Mouse (Mus musculus) MEL (cell line): ENCODE results near the gene Hnrnpl. TPM values are rescaled to one million over a fixed set of nuclear protein-coding genes. Genes with fewer than 3 reads are reported as not detected.
A peak's percentile ranks its signal among the peaks of the same experiment; 100 is the strongest.

Experiments used
- DNase-seq: peaks from one replicate; pipeline ENCODE4 v3.0.0; 2011; ENCODE audit warnings: low read depth, low spot score
- H3K27ac ChIP-seq: 2 replicates; pipeline ENCODE4 v1.5.1; 2012; ENCODE audit warnings: low read depth, mild to moderate bottlenecking, control low read depth, low read length, moderate library complexity; ENCODE audit not compliant: control insufficient read depth
- H3K27me3 ChIP-seq, 2 experiments: fragments of 150-350 bp in 1 of 2; sonication (generic) in 1 of 2; 2 replicates each; pipeline ENCODE4 v1.6.1; 2012; ENCODE audit warnings: low read length in 2 of 2, mild to moderate bottlenecking in 2 of 2, improper control_type of control experiment in 1 of 2, moderate library complexity in 1 of 2; ENCODE audit not compliant: insufficient read depth in 2 of 2, control insufficient read depth in 1 of 2
- H3K36me3 ChIP-seq, 2 experiments: 2 replicates each; pipeline ENCODE4 v1.6.1; 2012 to 2014; ENCODE audit warnings: low read length in 2 of 2, improper control_type of control experiment in 1 of 2, inconsistent platforms in 1 of 2, mild to moderate bottlenecking in 1 of 2; ENCODE audit not compliant: insufficient read depth in 2 of 2, control insufficient read depth in 1 of 2
- H3K4me1 ChIP-seq, 2 experiments: fragments of 150-350 bp in 1 of 2; sonication (generic) in 1 of 2; 2 replicates each; pipeline ENCODE4 v1.6.1; 2012; ENCODE audit warnings: low read length in 2 of 2, improper control_type of control experiment in 1 of 2, mild to moderate bottlenecking in 1 of 2; ENCODE audit not compliant: insufficient read depth in 2 of 2, control insufficient read depth in 1 of 2
- H3K4me3 ChIP-seq, 2 experiments: fragments of 150-350 bp in 1 of 2; sonication (generic) in 1 of 2; 2 replicates each; pipeline ENCODE4 v1.5.1; 2012; ENCODE audit warnings: low read depth in 2 of 2, low read length in 2 of 2, mild to moderate bottlenecking in 2 of 2, moderate library complexity in 2 of 2, control low read depth in 1 of 2, improper control_type of control experiment in 1 of 2; ENCODE audit not compliant: control insufficient read depth in 1 of 2, insufficient read depth in 1 of 2
- H3K79me2 ChIP-seq: 2 replicates; pipeline ENCODE4 v1.6.1; 2012; ENCODE audit warnings: mild to moderate bottlenecking, low read length, moderate library complexity; ENCODE audit not compliant: control insufficient read depth, poor library complexity, insufficient read depth
- H3K9ac ChIP-seq: 2 replicates; pipeline ENCODE4 v1.6.1; 2012; ENCODE audit warnings: low read depth, mild to moderate bottlenecking, control low read depth, low read length, moderate library complexity; ENCODE audit not compliant: control insufficient read depth, poor library complexity, severe bottlenecking
- H3K9me3 ChIP-seq: fragments of 150-350 bp; sonication (generic); replicated peaks from 2 replicates; pipeline ENCODE4 v1.6.1; 2012; ENCODE audit warnings: mild to moderate bottlenecking, low read length, improper control_type of control experiment, moderate library complexity; ENCODE audit not compliant: insufficient read depth
- BHLHE40 ChIP-seq: IDR thresholded peaks from 2 replicates; pipeline ENCODE4 v1.6.1; 2012; ENCODE audit warnings: low read depth, mild to moderate bottlenecking, inconsistent platforms, low read length, improper control_type of control experiment, borderline replicate concordance
- CHD2 ChIP-seq: IDR thresholded peaks from 2 replicates; pipeline ENCODE4 v1.6.1; 2011; ENCODE audit warnings: low read length, improper control_type of control experiment
- ELF1 ChIP-seq: IDR thresholded peaks from 2 replicates; pipeline ENCODE4 v1.6.1; 2014; ENCODE audit warnings: low read depth, mild to moderate bottlenecking, inconsistent platforms, low read length, improper control_type of control experiment, moderate library complexity
- EP300 ChIP-seq, 2 experiments: IDR thresholded peaks; 2 replicates each; pipeline ENCODE4 v1.6.1; 2011; ENCODE audit warnings: improper control_type of control experiment in 2 of 2, low read length in 2 of 2, low read depth in 1 of 2, mild to moderate bottlenecking in 1 of 2
- GABPA ChIP-seq: IDR thresholded peaks from 2 replicates; pipeline ENCODE4 v1.6.1; 2012; ENCODE audit warnings: low read depth, mild to moderate bottlenecking, inconsistent platforms, low read length, improper control_type of control experiment, moderate library complexity
- GATA1 ChIP-seq: IDR thresholded peaks from 2 replicates; pipeline ENCODE4 v1.6.1; 2011; ENCODE audit warnings: low read depth, low read length, improper control_type of control experiment
- HCFC1 ChIP-seq: IDR thresholded peaks from 2 replicates; pipeline ENCODE4 v1.6.1; 2012; ENCODE audit warnings: low read depth, mild to moderate bottlenecking, inconsistent platforms, low read length, improper control_type of control experiment, moderate library complexity
- JUND ChIP-seq: IDR thresholded peaks from 2 replicates; pipeline ENCODE4 v1.6.1; 2011; ENCODE audit warnings: low read depth, mild to moderate bottlenecking, improper control_type of control experiment, low read length
- KAT2A ChIP-seq: conservative IDR thresholded peaks from 2 replicates; pipeline ENCODE4 v1.6.1; 2012; ENCODE audit warnings: low read depth, low read length, improper control_type of control experiment, inconsistent platforms
- MAFK ChIP-seq: IDR thresholded peaks from 2 replicates; pipeline ENCODE4 v1.6.1; 2011; ENCODE audit warnings: low read depth, mild to moderate bottlenecking, low read length, improper control_type of control experiment, borderline replicate concordance
- MEF2A ChIP-seq: IDR thresholded peaks from 2 replicates; pipeline ENCODE4 v1.6.1; 2014; ENCODE audit warnings: low read depth, mild to moderate bottlenecking, inconsistent platforms, low read length, improper control_type of control experiment; ENCODE audit not compliant: poor library complexity, insufficient replicate concordance, severe bottlenecking; ENCODE audit errors: extremely low read depth
- MXI1 ChIP-seq: IDR thresholded peaks from 2 replicates; pipeline ENCODE4 v1.6.1; 2011; ENCODE audit warnings: mild to moderate bottlenecking, low read depth, low read length, improper control_type of control experiment
- MYB ChIP-seq: IDR thresholded peaks from 2 replicates; pipeline ENCODE4 v1.6.1; 2011; ENCODE audit warnings: mild to moderate bottlenecking, low read depth, low read length, improper control_type of control experiment
- MYC ChIP-seq: IDR thresholded peaks from 2 replicates; pipeline ENCODE4 v1.6.1; 2011; ENCODE audit warnings: low read depth, mild to moderate bottlenecking, low read length, improper control_type of control experiment, moderate library complexity
- NELFE ChIP-seq: IDR thresholded peaks from 2 replicates; pipeline ENCODE4 v1.6.1; 2011; ENCODE audit warnings: low read depth, low read length, improper control_type of control experiment
- POLR2A ChIP-seq, 2 experiments: IDR thresholded peaks; 2 replicates each; pipeline ENCODE4 v1.6.1; 2011 to 2012; ENCODE audit warnings: low read length in 2 of 2, mild to moderate bottlenecking in 2 of 2, control low read depth in 1 of 2, improper control_type of control experiment in 1 of 2, low read depth in 1 of 2, moderate library complexity in 1 of 2; ENCODE audit not compliant: control insufficient read depth in 1 of 2, insufficient read depth in 1 of 2, poor library complexity in 1 of 2
- POLR2AphosphoS2 ChIP-seq: IDR thresholded peaks from 2 replicates; pipeline ENCODE4 v1.6.1; 2011; ENCODE audit warnings: low read length, improper control_type of control experiment
- POLR2AphosphoS5 ChIP-seq: IDR thresholded peaks from 2 replicates; pipeline ENCODE4 v1.6.1; 2012; ENCODE audit warnings: low read depth, borderline replicate concordance, mild to moderate bottlenecking, inconsistent platforms, low read length, moderate library complexity, mixed read lengths
- RAD21 ChIP-seq: IDR thresholded peaks from 2 replicates; pipeline ENCODE4 v1.6.1; 2011; ENCODE audit warnings: mild to moderate bottlenecking, low read depth, low read length, improper control_type of control experiment
- RCOR1 ChIP-seq: IDR thresholded peaks from 2 replicates; pipeline ENCODE4 v1.6.1; 2012; ENCODE audit warnings: low read depth, mild to moderate bottlenecking, inconsistent platforms, low read length, improper control_type of control experiment
- SIN3A ChIP-seq: IDR thresholded peaks from 2 replicates; pipeline ENCODE4 v1.6.1; 2012; ENCODE audit warnings: low read length, improper control_type of control experiment, inconsistent platforms
- SMC3 ChIP-seq: IDR thresholded peaks from 2 replicates; pipeline ENCODE4 v1.6.1; 2011; ENCODE audit warnings: low read depth, low read length, improper control_type of control experiment
- TAL1 ChIP-seq: IDR thresholded peaks from 2 replicates; pipeline ENCODE4 v1.6.1; 2012; ENCODE audit warnings: mild to moderate bottlenecking, inconsistent platforms, low read length, moderate library complexity, mixed read lengths
- TBP ChIP-seq: IDR thresholded peaks from 2 replicates; pipeline ENCODE4 v1.8.0; 2011; ENCODE audit warnings: low read depth, low read length, improper control_type of control experiment
- TCF12 ChIP-seq: IDR thresholded peaks from 2 replicates; pipeline ENCODE4 v1.6.1; 2014; ENCODE audit warnings: low read depth, mild to moderate bottlenecking, inconsistent platforms, low read length, improper control_type of control experiment, moderate library complexity
- UBTF ChIP-seq: IDR thresholded peaks from 2 replicates; pipeline ENCODE4 v1.6.1; 2012; ENCODE audit warnings: low read depth, mild to moderate bottlenecking, inconsistent platforms, low read length, improper control_type of control experiment, moderate library complexity, borderline replicate concordance; ENCODE audit not compliant: insufficient read depth
- USF1 ChIP-seq: IDR thresholded peaks from 2 replicates; pipeline ENCODE4 v1.6.1; 2014; ENCODE audit warnings: low read depth, mild to moderate bottlenecking, inconsistent platforms, low read length, improper control_type of control experiment, moderate library complexity
- ZC3H11A ChIP-seq: IDR thresholded peaks from 2 replicates; pipeline ENCODE4 v1.6.1; 2012; ENCODE audit warnings: low read depth, mild to moderate bottlenecking, inconsistent platforms, low read length, improper control_type of control experiment
- ZMIZ1 ChIP-seq: IDR thresholded peaks from 2 replicates; pipeline ENCODE4 v1.6.1; 2012; ENCODE audit warnings: low read depth, mild to moderate bottlenecking, inconsistent platforms, low read length, improper control_type of control experiment, moderate library complexity
- polyA plus RNA-seq, 2 experiments: library from polyadenylated mRNA; stranded (reverse) in 1 of 2; unstranded in 1 of 2; fragments of >175 nt in 1 of 2; fragments of >200 nt in 1 of 2; gene quantifications; 2 replicates each; pipeline versions ENCODE4 v1.2.1 to v1.2.4; 2012; ENCODE audit warnings: low replicate concordance in 2 of 2, low read depth in 1 of 2; ENCODE audit not compliant: insufficient read length in 2 of 2, insufficient read depth in 1 of 2, missing spikeins in 1 of 2
- total RNA-seq: library from RNA; depleted of rRNA; stranded (reverse); fragments of 300-350 nt; gene quantifications from 2 replicates; pipeline ENCODE4 v1.2.3, GENCODE M21; 2012

Gene Hnrnpl
- total and polyA plus RNA-seq, 3 experiments: 246 to 1,095 (median 684) TPM

DNA sequence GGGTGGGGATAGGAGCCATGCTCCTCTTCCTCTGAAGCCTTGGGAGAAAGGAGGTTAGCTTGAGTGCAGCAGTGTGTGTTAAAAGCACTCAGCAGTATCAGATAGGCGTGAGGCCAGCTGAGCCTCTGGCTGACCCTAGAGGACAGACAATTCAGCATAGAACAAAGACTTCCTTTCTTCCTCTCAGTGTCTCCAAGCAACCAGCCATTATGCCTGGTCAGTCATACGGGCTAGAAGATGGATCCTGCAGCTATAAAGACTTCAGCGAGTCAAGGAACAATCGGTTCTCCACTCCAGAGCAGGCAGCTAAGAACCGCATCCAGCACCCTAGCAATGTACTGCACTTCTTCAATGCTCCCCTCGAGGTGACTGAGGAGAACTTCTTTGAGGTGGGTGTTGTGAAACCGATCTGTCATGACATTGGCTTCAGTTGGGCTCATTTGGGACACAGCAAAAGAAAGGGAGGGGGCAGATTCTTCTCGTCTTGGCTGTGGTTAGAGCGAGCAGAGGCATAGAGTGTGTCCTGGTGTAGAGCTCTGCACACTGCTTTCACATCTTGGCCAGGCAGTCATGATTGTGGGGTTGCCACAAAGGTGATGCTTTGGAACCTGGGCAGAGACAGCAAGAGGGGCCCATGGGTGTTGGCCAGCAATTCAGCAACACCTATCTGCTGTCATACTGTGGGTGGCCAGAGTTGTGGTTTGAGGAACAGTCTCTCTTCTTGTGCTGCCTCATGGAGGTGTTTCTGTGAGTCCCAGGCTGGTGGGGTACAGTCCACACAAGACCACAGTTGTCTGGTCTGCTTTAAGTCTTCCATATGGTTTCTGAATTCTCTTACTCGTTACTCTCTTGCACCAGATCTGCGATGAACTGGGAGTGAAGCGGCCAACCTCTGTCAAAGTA, 12.3 kb downstream of the Hnrnpl start:
- Histone ChIP-seq H3K4me3 (no peak overlapping the region), H3K27ac (peak overlapping the region; percentile 72), H3K79me2 (peaks cover 19% of the 10 kb centered on the region), H3K36me3 (peaks cover 35 to 88% of the 10 kb centered on the region in 2 experiments), H3K9ac (0 out of 2 replicates have a peak overlapping the region, but pooled peaks have one; percentile 13), H3K27me3 (no peaks in the 10 kb centered on the region), H3K9me3 (no peaks in the 10 kb centered on the region), H3K4me1 (peaks cover 18 to 77% of the 10 kb centered on the region in 2 experiments)
- DNase-seq: no peak
- TF ChIP-seq RCOR1 (no peak), GATA1 (peak; percentile 68), MXI1 (0 out of 2 replicates have a peak, but pooled peaks have one; percentile 17), POLR2A (IDR thresholded peaks at IDR 0.05; ENCODE audit: control insufficient read depth in 1 of 2, insufficient read depth in 1 of 2, low read depth in 1 of 2, low read length in 2 of 2, poor library complexity in 1 of 2) (peak in 1 of 2 experiments; percentile 11; a peak in 1 of 4 replicates), SIN3A (no peak), ZC3H11A (no peak)

- Histone ChIP-seq H3K9ac (no peak overlapping the region), H3K4me1 (peaks cover 18 to 73% of the 10 kb centered on the region in 2 experiments), H3K4me3 (no peak overlapping the region), H3K9me3 (no peaks in the 10 kb centered on the region), H3K36me3 (peaks cover 34 to 87% of the 10 kb centered on the region in 2 experiments), H3K79me2 (peaks cover 11% of the 10 kb centered on the region), H3K27me3 (no peaks in the 10 kb centered on the region), H3K27ac (peak overlapping the region; percentile 72)
- peak; percentile 81 for DNase-seq
- TF ChIP-seq TBP: no peak
- no peak for TF ChIP-seq MAFK
- TF ChIP-seq SMC3: no peak
- TF ChIP-seq USF1: no peak
- TF ChIP-seq RAD21: no peak
- no peak for TF ChIP-seq GABPA
- TF ChIP-seq MYC: no peak
- TF ChIP-seq BHLHE40: no peak
- no peak for TF ChIP-seq MYB
- TF ChIP-seq KAT2A: no peak
- no peak for TF ChIP-seq POLR2AphosphoS5
- no peak for TF ChIP-seq NELFE
- TF ChIP-seq CHD2: no peak
- peak; percentile 42; the same call in 1 of the 2 replicates for TF ChIP-seq SIN3A
- no peak for TF ChIP-seq UBTF
- peak; percentile 53 for TF ChIP-seq POLR2AphosphoS2
- TF ChIP-seq HCFC1: no peak
- TF ChIP-seq ZMIZ1: no peak
- TF ChIP-seq GATA1: 0 out of 2 replicates have a peak, but pooled peaks have one; percentile 24
- no peak; the same call in 1 of the 2 replicates for TF ChIP-seq TCF12
- TF ChIP-seq EP300 (IDR thresholded peaks at IDR 0.05; ENCODE audit: low read depth in 1 of 2, low read length in 2 of 2): peak in 1 of 2 experiments; percentile 24; a peak in 1 of 4 replicates
- no peak for TF ChIP-seq ELF1
- no peak for TF ChIP-seq MXI1
- TF ChIP-seq JUND: no peak
- no peak for TF ChIP-seq TAL1
- TF ChIP-seq MEF2A: no peak
These were observed 13.0 kb downstream of the Hnrnpl start for GRCm38 (mm10) chr7:28821261-28821831.
